Mouse (Mus musculus) monocyte, adult 5-6 weeks (primary cell): ENCODE results near the gene Synj1. TPM values are rescaled to one million over a fixed set of nuclear protein-coding genes. Genes with fewer than 3 reads are reported as not detected.

Experiments
- ATAC-seq: fragments of 153-309, 156-312 bp; replicated peaks from 2 replicates; pipeline ENCODE4 v1.8.0; 2017; ENCODE audit warnings: mild to moderate bottlenecking; ENCODE audit not compliant: low TSS enrichment, insufficient number of reproducible peaks, severe bottlenecking, poor library complexity, low FRiP score
- total RNA-seq: library from RNA; stranded (forward); fragments of 200-1000, 200-491, 200-594 nt; gene quantifications from 3 replicates; pipeline ENCODE4 v1.2.3, GENCODE M21; 2017

Synj1 gene
- total RNA-seq, 1 experiment from 2014 or later: 74.0 TPM

DNA sequence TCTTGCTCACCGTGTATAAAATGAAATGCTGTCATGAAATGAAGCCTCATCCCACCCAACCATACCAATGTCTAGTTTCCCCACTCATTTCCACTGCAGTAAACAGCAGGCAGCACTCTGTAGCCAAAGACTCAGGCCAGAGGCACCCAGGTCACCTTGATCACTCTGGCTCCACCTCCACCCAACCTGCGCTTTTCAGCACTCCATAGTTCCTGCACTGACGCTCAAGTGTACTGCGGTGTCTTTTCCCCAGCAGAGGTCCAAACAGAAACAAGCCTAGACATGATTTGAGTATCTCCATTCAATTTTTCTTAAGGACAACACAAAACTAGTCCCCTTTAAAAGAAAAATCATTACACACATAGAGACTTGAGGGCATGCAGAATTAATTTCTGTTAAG, 8.4 kb upstream of the Synj1 start:
- ATAC-seq: no peak

DNA sequence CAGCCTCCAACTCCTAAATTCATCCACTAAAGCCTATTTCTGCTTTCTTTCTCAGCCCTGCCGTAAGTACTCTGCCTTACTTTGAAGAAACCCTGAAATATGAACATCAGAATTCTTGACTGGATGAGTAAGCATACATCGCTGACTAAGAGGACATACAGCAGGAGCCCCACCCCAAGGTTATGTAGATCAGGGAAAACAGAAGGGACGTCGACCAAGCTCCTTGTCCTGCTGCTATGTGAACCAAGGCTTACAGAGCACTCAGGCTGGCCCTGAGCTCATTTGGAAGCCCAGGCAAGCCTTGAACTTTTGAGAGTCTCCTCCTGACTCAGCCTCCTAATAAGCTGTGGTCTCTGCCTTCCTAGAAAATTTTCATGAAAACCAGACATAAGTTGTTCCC, 4.7 kb upstream of the Synj1 start:
- ATAC-seq: no peak

DNA sequence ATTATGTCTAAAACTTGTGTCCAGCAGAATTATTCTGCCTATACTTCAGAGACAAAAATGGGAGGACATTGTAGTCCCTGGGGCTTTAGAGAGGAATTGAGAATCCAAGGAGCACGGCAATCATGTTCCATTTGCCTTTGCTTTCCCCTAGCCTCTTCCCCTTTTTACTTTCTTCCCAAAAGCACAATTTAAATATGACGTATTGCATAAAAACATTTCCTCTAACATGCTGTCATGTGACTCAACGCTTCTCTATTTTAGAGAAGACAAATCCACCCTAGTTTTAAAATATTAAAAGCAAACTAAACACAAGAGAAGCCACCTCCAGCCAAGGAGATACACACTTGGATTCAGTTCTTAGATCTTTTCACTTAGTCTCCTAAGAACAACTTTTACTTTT, 739 bp upstream of the Synj1 start:
- peak; percentile 64 for ATAC-seq

DNA sequence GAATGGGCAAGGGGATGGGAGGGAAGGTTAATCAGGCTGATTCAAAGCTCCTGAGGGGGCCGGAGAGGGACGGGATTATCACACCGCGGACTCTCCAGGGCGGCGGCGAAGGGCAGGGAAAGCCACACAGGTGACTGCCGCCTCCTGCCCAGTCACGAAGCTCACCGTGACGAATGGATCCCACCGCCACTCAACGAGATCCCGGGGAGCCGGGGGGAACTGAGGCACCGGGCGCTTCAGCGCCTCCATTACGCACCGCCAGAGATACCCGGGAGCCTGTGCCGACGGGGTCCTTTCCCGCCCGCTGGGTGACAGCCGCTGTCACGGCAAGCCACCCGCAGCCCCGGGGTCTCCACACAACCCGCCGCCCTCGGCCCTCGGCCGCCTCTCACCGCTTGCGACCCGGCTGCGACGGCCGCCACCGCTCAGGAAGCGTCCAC, 507 bp downstream of the Synj1 start:
- ATAC-seq: 0 out of 2 replicates have a peak, but pooled peaks have one; percentile 12

DNA sequence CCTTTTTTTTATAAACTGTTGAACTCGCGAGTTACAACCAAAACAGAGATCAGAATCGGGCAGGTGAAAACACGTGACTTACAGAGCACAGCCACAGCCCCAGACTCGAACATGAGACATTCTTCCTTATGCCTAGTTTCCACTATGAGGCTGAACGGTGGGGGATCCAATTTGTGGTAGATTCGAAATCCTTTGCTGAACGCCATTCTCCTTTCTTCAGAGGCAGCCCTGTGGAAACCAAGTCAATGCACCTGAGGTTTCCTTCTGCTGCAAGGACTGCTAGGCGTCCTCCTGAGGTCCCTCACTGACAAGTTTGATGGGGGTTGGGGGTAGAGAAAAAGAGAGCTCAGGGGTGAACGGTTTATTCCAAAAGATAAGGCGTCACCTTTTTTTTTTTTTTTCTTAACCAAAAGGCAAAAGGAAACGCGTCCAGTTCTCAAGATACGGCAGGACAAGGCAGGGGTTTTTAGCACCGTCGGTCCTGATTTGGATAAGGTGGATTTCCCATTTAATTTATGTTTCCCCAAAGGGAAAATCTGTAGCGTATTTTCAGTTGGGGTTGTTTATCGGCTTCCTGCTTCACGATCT, 1.1 kb downstream of the Synj1 start:
- ATAC-seq: no peak

DNA sequence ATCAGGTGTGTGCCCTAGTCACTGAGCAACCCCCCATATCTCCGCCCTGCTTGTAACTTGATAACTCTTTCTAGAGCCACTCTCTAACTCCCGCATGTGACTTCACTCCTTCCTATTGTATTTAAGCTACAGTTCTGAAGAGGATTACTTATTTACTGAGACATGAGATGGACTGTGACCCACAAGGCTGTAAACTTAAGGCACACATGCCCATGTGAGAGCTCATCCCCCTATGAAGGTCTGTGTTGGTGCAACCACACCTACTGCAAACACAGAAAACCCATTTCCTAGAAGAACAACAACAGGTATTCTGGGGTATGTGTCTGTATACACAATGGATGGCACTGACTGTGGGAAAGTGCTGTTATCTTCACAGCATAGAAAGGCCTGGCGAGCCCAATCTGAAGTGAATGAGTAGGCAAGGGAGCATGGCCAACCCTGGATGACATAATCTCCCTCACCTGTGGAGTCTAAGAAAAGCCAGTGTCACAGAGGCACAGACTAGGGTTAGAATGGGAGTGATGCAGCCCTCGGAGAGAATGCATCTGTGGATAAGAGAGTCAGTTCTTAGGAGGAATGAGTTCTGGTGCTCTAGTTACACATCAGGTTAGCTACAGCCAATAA, 6.1 kb downstream of the Synj1 start:
- no peak for ATAC-seq

DNA sequence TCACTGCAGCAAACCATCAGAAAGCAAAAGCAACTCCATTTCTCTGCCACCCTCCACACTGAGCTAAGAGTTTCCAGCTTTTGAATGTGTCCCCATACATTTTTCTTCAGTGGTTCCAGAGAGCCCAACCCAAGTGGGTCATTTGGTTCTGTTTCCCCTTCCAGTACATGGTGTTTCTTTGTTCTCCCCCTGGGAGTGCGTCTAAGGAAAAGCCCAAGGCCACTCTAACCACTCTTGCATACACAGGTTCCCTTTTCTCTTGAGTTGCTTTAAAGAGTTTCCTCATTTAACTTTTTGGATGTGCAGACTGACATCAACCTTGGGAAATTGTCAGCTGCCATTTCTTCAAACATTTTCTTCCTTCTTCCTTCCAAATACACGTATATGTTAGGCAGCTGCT, 10.0 kb downstream of the Synj1 start:
- peak; percentile 84 for ATAC-seq

DNA sequence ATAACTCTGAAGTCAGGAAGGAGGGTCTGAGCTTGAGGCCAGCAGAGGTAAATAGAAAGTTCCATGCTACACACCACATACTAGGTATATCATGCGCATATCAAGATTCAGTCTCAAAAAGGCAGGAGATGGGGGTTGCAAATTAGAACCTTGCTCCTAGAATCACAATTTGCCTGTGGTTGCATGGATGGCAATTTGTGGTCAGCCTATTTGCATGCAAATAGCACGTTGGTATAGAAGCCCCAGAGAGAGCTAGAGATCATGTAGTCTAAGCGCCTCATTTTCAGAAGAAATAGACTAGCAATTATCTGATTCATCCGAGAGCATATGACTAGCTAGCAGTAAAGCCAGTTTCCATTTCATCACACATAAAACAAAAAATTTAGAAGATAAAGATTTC, 11.3 kb downstream of the Synj1 start:
- ATAC-seq: no peak

DNA sequence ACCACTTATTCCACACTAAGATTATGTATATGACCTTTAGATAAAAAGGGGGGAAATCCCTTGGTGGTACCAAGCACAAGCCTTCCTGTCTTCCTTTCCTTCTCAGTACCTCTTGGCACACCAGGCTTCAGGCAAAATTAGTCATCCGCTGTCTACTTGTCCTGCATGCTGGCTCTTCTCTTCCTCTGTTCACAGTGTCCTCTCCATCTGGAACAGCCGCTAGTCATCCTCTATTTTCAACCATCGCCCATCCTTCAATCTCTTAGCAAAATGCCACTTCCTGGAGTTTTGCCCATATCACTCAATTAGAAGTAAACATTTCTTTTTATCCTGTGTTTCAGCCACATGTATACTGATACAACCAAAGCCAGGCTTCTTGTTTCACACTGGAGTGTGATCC, 13.3 kb downstream of the Synj1 start:
- ATAC-seq: no peak

DNA sequence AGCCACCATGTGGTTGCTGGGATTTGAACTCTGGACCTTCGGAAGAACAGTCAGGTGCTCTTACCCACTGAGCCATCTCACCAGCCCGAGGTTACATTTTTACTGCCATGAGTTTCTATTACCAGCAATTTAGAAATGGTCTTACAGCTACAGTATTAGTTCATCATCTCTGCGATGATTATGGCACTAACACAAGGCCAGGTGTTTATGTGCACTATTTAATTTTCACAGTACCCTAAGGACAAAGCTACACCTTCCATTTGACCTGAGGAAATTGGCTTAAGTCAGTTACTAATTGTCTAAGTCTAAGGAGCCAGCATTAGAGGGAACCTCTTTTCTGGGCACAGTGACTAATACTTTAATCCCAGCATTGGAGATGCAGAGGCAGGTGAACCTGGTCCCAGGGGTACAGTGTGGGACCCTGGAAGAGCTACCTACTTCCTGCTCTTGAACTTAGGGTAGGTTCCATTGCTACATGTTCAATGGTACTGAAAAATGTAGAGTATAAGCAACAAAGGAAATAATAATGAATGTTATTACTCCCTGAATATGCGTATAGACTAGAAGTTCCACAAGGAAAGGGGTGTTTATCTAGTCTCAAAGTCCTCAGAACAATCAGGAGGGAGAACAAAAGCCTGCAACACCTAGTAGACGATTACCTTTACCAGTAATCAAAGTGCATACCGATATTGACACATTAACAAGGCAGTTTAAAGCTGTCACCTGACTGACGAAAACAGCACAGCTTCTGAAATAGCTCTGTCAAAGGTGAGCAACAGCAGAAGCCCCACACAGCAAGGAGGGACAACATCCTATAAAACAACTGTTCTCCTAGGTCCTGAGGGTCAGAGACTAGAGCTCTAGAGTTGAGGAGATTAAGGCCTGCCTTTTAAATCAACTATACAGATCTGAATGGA, 14.5 kb downstream of the Synj1 start:
- ATAC-seq: no peak

DNA sequence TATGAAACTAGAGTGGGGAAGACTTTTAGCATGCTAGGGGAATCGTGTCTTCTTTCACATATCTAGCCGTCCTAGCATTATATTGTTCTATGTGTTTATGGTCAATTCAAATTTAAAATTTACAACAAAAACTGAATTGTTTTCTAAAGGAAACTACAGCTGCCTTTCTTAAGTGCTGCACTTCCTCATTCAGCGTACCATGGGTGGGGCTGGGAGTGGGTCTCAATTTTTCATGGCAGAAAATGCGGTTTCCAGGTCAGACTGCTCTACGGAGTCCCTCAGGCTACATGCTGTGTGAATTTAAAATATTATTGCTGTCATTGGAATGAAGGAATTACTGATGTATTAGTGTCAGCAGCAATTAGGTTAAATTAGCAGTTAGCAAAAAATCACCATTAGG, 15.6 kb downstream of the Synj1 start:
- peak; percentile 38; the same call in 1 of the 2 replicates for ATAC-seq

DNA sequence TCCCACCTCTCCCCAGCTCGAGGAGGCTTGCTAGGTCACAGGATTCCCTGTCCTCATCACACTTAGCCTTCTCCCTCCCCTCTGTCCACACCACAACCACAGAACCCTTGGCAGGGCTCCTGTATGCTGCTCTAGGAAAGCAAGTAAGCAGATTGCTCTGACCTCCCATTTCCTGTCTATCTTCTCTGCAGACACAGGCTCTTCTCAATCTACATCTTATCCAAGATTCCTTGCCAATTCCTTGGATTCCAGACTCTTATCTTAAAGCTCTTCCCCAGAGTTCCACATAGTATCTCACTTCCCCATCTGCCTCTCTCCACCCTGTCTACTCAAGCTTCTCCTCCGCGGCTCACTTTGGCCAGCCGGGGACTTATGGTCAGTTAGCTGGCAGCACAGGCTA, 16.1 kb downstream of the Synj1 start:
- peak; percentile 47 for ATAC-seq

DNA sequence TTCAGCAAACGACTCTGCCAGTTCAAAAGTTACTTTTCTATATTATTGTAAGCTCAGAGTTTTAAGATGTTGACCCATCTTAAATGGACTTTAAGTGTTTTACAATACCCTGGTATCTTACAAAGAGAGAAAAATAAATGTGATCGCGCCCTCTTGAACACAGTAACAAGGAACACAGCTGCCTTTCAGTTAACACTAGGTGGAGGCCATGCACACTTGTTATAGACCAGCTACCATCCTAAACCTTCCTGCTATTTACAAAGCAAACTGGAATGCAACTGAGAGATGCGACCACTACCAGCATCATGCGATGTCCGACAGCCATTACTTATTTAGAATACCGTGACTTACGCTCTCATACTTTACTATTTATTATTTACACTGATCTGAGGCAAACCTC, 21.9 kb downstream of the Synj1 start:
- ATAC-seq: no peak

DNA sequence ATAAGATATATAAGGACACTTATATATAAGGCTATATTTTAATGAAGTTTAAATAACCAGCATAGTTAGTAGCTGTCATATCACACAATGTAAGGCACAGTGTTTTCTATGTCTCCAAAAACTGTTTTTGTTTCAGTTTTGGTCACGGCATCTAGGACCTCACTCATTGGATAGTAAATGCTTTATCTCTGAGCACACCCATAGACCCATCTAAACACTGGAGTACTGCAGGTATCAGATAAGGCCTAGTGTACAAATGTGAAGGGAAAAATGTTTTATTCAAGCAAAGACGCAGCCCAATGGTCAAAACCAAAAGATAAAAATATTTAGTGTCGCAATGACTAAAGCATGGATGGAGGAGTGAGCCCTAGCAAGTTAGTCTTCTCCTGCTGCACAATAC, 22.4 kb downstream of the Synj1 start:
- ATAC-seq: no peak

DNA sequence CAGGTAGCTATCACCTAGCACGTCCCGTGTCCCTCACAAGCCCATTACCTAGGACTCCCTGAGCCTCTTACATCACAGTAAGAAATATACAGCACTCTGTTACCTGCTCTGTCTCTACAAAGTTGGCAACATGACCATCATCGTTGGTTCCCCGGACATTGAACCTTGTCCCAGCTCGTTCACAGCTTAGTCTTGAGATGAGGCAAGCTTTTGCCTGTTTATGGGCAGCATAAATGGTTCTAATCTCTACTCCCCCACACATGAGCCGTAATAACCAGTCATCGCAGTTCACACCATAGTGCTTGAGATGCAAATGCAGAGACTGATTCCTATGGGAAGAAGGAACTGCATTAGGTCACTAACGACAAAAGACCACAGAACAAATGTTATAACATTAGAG, 23.1 kb downstream of the Synj1 start:
- no peak for ATAC-seq

DNA sequence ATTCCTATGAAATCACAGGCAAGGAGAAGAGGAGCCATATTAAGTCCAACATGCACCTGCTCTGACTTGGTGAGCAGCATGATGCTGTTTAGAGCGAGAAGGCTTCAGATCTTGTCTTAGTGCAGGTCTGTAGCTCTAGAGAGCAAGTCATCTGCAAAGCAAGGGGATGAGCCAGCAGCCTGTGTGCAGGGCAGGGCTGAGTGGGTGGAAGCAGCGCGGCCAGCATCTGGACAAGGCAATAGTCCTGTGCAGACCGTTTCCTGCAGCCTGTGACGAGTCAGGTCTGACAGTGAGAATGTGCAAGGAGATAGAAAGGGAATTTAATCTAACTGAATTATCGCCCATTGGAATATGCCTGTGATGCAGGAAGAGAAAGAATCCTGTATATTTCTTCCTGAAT, 40.1 kb downstream of the Synj1 start:
- ATAC-seq: no peak

DNA sequence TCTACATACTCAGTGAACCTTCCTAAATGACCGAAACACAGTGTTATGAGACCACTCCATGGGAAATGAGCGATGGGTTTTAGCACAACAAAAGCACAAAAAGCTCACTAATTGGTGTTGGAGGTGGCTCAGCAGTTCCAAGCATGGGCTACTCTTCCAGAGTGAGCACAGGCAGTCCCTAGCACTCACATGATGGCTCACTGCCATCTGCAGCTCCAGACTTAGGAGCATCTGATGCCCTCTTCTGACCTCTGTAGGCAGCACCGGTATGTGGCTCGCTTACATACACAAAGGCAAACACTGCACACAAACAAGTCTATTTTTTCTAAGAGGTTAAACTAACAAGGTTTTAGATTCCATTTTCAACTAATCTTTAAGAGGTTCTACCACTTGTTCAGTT, 44.9 kb downstream of the Synj1 start:
- no peak for ATAC-seq

DNA sequence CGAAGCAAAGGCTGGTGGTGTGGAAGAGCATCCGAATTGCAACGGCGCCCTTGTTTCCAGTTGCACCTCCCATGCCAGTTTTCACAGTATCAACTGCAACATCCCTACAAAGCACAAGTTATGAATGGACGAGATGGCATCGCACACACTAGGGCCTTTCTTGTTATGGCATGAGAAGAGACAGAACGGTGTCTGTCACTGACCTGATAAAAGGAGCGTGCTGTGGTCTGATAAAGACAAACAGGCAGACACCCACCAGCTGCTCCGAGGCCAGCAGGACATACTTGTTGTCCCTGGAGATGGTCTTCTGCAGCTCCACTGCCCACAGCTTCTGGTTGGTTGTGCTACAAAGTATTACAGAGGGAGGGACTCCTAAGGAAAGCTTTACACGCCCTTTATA, 46.8 kb downstream of the Synj1 start:
- ATAC-seq: no peak

DNA sequence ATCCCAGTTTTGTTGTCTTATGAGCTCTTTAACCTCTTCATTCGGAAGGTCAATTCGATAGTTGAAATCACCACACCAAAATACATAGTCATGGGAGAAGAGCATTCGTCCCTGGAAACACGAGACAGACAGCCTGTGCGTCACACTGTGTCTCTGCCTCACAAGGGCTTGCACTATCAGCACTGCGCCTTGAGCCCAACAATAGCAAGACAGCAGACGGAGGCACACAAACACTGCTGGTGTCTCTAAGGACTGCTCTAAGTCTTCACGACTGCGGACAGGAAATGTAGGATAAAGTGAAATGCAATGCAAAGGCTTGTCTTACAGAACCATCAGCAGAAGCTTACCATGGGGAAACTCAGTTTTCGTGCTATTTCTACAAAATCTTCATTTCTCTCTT, 47.2 kb downstream of the Synj1 start:
- no peak for ATAC-seq

DNA sequence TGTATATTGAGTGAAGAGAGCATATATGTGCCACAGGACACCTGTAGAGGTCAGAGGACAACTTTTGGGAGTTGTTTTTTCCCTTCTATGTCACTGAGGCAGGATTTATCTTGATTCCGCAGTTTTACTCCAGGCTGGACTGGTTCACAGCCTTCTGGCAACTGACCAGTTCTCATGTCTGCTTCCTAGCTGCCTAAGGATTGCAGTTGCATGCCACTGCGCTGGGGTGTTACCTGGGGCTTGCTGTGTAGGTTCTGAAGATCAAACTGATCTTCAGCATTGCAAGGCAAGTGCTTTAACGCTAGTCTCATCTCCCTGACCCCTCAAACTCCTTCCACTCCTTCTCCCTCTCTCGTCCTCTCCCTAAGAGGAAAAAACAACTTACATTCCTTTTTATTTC, 47.9 kb downstream of the Synj1 start:
- no peak for ATAC-seq
